Mouse (Mus musculus) brain, adult 2 months (tissue): ENCODE results near the gene Maml3.

Source experiments
- DNase-seq: peaks from one replicate; pipeline ENCODE4 v3.0.0; 2011; ENCODE audit warnings: low read depth, low spot score

Gene Maml3

DNA sequence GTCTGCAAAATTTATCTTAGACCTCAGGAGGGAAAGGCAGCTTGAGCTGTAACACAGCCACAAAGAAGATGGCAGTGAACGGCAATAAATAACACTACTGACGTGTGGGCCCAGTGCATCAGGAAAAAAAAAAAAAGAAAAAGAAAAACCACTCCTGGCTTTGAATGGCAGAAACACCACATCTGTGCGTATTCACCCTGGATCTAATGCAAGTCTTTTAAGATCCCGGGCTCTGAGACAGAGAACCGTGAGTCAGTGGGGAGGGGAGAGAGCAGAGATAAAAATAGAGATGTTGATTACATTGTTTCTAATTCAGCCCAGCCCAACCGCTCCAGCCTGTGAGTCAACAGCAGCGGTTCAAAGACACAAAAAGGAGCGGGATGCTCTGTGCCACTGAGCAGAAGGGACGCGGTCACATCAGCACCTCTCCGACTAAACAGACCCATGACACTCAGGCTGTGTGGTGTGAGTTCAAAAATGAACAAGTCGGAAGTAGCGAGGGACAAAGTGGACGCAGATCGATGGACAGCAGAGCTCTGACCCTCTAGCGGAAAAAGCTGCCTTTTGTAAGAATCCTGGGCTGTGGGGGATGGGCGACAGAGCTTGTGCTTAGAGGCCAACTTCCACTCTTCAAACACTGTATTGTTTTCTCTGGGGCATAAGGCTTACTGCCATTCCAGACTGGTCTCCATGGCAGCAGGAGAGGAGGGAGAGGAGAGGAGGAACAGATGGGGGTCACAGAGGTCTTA lies 316.1 kb downstream of the Maml3 start:
- peak; percentile 91 for DNase-seq

DNA sequence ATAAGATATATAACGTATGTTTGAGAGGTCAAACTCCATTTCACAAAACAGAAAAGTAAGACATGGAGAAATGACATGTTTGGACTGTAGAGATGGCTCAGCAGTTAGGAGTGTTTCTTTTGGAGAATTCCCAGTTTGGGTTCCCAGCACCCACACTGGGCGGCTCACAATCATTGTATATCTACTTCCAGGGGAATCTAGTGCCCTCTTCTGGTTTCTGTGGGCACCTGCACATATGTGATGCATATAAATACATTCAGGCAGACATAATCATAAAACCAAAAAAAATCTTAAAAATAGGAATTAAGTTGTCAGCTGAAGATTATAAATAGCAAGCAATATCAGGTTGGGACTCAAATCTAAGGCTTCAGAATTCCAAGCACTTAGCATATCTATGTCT lies 316.9 kb downstream of the Maml3 start:
- DNase-seq, result no peak

GRCm38 (mm10) chr3:51785796-51786195 lies 319.1 kb downstream of the Maml3 start:
- no peak for DNase-seq

GRCm38 (mm10) chr3:51782191-51782590 lies 322.7 kb downstream of the Maml3 start:
- no peak for DNase-seq

DNA sequence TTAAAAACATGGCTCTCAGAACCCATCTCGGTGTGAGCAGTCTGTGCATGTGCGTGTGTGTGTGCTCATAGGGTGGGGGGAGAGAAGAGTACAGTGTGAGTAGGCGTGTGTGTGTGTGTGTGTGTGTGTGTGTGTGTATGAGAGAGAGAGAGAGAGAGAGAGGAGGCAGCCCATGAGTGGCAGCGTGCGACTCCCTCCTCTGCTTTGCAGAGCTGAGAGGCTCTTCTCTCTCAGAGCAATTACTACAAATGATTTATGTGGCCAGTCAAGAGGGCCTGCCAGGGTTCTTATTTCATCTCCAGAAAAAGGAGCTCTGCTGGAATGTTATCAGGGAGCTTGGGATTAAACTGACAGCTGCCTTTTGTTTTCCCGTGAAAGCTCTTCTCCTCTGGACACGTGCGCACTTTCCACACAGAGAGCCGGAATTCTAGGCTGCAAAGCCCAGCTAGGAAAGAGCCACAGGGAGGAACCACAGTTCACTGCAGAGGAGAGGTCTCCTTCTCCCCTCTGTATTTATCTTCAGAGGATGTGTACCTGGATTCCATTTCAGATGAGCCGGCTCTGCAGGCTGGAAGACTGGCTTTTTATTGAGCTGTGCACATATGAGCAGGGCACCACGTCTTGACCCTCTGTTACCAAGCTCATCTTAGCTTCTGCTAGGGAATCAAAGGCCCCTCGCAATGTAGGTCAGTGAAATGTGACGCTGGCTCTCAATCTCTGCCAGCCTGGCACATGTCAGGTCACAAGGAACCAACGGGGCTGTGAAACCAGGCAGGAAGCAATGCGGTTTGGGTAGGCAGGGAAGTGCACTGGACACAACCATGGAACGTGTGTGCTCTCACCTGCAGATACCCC lies 325.9 kb downstream of the Maml3 start:
- DNase-seq, result peak; percentile 83

DNA sequence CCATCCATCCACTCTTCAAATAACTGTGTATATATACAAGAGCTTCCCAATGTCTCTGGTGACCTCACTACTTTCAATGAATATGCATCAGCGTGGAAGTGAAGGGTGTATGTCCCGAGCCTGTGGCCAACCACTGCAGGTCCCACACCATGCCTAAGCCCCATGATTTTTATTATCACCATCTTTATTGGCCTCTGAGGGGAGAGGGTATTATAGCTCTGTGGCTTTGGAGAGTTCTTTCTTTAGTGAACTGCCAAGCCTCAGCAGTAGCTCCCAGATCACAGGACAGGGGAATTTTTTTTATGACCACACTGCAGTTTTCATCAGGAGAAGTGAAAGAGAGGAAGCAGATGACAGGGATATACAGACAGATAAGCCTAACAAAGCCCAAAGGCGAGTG lies 326.7 kb downstream of the Maml3 start:
- no peak for DNase-seq

DNA sequence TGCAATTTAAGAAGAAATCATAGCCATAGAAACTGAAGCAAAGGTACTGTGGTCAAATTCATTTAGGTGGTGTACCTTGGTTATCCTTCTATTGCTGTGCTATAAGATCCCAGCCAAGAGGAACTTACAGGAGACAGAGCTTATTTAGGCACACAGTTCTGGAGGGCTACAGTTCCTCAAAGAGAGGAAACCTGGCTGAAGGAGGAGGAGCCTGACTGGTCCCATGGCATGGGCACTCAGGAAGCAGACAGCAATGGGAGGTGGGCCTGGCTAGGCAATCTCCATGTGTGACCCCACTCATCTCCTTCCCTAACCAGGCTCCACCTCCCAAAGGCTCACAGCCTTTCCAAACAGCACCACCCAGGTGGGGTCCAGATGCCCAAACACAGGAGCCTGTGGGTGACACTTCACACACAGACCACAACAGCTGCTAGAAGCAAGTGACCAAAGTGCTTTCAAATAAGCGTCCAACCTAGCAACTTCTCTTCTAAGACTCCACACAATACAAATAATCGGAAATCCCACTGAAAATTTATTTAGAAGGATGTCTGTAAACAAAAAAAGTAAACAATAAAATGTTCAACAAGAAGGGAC lies 328.8 kb downstream of the Maml3 start:
- no peak for DNase-seq

DNA sequence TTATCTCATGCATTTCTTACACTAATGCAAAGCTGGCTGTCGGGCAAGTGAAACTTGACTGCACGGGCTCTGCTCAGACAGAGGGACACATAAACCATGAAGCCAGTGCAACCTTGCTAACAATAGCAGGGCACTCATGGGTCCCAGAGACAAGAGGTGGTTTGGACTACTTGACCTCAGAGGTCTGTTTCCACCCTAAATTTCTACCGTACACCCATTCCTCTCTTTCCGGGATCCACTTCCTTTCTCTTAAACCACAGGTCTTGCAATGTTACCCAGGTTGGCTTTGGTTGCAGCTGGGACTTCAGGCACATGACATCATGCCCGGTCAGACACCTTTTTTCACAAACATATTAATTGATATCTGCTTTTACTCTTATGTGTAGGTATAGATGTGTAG lies 331.3 kb downstream of the Maml3 start:
- no peak for DNase-seq

DNA sequence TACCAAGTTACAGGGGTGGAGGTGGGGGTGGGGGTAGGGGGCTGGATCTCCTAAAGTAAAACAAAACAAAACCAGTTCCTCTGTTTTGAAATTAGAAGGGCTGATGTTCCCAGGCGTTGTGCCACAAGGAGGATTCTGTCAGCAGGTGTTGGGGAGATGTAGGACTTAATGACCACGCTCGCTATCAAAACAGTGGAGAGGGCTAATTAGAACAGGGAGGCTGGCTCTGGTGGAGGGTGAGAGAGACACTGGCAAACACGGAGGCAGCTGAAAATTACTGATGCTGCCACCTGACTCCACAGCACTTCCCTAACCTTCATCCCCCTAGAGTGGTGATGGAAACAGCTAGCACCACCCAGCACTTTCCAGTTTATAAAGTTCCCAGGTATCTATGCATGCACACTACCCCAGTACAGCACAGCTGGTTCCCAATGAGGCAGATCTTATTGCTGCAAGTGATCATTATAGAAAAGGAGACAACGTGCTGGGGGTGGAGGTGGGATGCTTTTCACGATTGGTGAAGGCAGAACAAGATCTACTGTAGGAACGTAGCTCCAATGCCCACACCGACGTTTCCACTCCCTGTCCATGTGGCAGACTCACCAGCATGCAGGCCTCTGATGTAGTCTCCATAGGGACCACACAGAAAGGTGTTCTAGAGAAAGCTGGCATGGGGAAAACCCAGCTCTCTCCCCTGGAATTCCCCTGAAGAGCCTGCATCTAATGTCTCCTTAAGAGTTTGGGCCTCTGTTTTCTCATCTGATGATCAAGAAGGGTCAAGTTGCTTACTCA lies 332.8 kb downstream of the Maml3 start:
- peak; percentile 68 for DNase-seq

- DNase-seq, result peak; percentile 63
Observed at GRCm38 (mm10) chr3:51769196-51769595, 335.7 kb downstream of the Maml3 start.

DNA sequence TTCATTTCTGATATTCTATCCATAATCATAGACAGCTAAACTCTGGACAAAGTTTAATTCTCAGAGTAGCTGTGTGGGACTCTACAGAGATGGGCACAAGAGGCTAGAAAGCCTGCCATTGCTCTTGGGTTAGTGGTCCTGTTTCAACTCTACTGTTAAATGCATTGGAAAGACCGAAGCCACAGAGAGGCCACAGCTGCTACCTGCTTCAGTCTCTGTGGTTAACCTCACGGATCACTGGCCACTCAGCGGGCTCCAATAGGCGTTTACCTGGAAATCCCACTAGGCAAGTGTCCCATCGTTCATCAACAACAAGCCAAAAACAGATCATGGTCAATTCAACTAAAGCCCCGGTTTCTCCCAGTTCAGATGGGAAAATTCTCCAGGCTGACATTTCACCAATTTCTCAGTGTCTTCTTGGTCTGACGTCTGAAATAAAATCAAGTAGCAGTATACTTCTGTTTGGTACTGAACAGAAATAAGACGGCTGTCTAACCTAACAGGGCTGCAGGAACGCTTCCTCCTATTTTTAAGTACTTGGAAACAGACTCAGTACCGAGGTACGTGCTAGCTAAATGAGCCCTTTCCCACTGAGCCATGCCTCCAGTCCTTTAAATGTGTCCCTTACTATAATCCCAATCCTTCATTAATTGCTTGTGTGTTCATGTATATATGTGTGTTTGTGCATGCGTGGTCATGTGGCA lies 339.5 kb downstream of the Maml3 start:
- DNase-seq, result no peak

GRCm38 (mm10) chr3:51764175-51764574 lies 340.7 kb downstream of the Maml3 start:
- DNase-seq, result no peak

DNA sequence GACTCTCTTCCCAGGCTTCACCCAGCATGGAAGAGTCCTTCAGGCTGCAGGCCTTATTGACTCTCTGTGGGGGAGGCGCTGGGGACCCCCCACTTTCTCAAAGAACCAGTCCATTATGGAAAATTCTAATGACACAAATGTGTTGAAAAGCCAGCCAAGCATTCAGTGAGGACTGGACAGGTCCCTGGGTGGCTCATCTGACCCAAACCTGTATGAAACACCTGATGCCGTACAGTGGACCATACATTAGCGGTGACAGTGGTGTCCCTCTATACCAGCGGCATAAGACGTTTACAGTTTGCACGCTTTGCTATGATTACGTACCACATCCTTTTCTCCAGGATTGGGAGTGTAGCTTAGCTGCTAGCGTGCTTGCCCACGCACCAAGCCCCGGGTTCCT lies 342.0 kb downstream of the Maml3 start:
- no peak for DNase-seq

GRCm38 (mm10) chr3:51759534-51759933 lies 345.3 kb downstream of the Maml3 start:
- no peak for DNase-seq

GRCm38 (mm10) chr3:51757032-51757431 lies 347.8 kb downstream of the Maml3 start:
- no peak for DNase-seq

GRCm38 (mm10) chr3:51756283-51756682 lies 348.6 kb downstream of the Maml3 start:
- DNase-seq, result no peak

GRCm38 (mm10) chr3:51753262-51753661 lies 351.6 kb downstream of the Maml3 start:
- peak; percentile 42 for DNase-seq

DNA sequence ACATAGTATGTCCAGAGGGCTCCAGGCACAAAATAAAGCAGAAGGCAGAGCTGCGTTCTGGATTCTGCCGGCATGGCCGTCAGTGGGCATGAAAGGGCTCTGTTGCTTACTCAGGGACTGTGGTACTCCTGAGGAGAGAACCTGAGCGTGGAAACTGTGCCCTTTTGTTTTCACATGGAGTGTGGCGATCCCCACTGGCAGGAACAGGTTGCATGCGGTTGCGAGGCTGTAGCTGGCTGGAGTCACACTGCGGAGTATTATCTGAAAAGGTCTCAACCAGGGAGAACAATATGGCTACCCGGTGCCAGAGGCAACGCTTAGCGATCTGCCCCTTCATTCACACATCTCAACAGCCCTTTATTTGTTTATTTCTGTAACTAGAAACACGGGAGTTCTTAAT lies 353.4 kb downstream of the Maml3 start:
- peak; percentile 65 for DNase-seq

- peak; percentile 65 for DNase-seq
Observed at GRCm38 (mm10) chr3:51749812-51750481, 354.9 kb downstream of the Maml3 start.

- DNase-seq, result peak; percentile 30
Observed at GRCm38 (mm10) chr3:51749421-51749811, 355.5 kb downstream of the Maml3 start.
